Mouse (Mus musculus): ENCODE measurements at regions not wholly inside any gene's neighbourhood (a gene's known extent, or its start where the extent isn't known, plus 50 kb on each side); places are given as distances from the start of the nearest gene placed in this dataset.
A peak's percentile ranks its signal among the peaks of the same experiment; 100 is the strongest.

- Histone ChIP-seq H3K4me2 (ENCODE audit: low read length) (no peak overlapping the region), H3K9ac (replicated peaks; ENCODE audit: low read length) (no peak overlapping the region), H3K9me3 (ENCODE audit: control insufficient read depth, low read length) (no peaks in the 10 kb centered on the region), H3K4me3 (replicated peaks; ENCODE audit: low read depth, low read length) (no peak overlapping the region), H3K27ac (replicated peaks; ENCODE audit: low read depth, low read length) (no peak overlapping the region), H3K27me3 (ENCODE audit: control insufficient read depth, insufficient read depth, low read length) (no peaks in the 10 kb centered on the region), H3K36me3 (ENCODE audit: control insufficient read depth, insufficient read depth, low read length) (no peaks in the 10 kb centered on the region), H3K4me1 (ENCODE audit: control insufficient read depth, insufficient read depth, low read length) (no peaks in the 10 kb centered on the region)
- 89% methylated on average over 7 of the region's 7 CpGs for WGBS
- DNase-seq (no peak), ATAC-seq (ENCODE audit: low FRiP score, low TSS enrichment) (no peak)
Observed at GRCm38 (mm10) chr15:97590732-97591292, 114.8 kb downstream of the Rpap3 start.

- no peaks in the 10 kb centered on the region for H3K9me3 ChIP-seq (ENCODE audit: control insufficient read depth, low read length)
- H3K27ac ChIP-seq (replicated peaks; ENCODE audit: low read depth, low read length) = no peak overlapping the region
- no peak overlapping the region for H3K9ac ChIP-seq (replicated peaks; ENCODE audit: low read length)
- no peaks in the 10 kb centered on the region for H3K36me3 ChIP-seq (ENCODE audit: control insufficient read depth, insufficient read depth, low read length)
- no peak for DNase-seq
- H3K27me3 ChIP-seq (ENCODE audit: control insufficient read depth, insufficient read depth, low read length) = no peaks in the 10 kb centered on the region
- 89% methylated on average over 5 of the region's 5 CpGs for WGBS
- H3K4me1 ChIP-seq (ENCODE audit: control insufficient read depth, insufficient read depth, low read length) = no peaks in the 10 kb centered on the region
- ATAC-seq (ENCODE audit: low FRiP score, low TSS enrichment) = no peak
- H3K4me2 ChIP-seq (ENCODE audit: low read length) = no peak overlapping the region
- no peak overlapping the region for H3K4me3 ChIP-seq (replicated peaks; ENCODE audit: low read depth, low read length)
Observed at GRCm38 (mm10) chr15:97587571-97588205, 117.9 kb downstream of the Rpap3 start.

DNA sequence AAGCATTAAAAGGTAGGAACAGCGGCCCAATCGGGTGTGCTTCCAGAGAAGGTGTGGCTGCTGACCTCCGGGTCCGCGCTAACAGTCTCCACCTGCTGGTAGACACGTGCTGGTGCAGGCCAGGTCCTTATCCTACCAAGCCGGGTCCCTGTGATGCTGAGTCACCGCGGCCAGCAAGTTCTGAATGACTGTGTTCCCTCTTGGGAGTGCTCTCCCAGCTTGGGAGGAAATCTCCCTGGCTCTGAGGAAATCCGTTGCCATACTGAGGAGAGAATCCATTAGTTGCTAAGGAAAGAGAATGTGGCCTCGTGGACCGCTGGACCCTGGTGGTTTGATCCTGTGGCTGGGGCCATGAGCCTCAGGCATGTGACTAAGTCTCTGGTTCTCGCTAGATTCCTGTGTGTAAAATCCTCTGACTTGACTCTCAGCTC lies 123.9 kb downstream of the Rpap3 start:
- no peak for ATAC-seq (ENCODE audit: low FRiP score, low TSS enrichment)

DNA sequence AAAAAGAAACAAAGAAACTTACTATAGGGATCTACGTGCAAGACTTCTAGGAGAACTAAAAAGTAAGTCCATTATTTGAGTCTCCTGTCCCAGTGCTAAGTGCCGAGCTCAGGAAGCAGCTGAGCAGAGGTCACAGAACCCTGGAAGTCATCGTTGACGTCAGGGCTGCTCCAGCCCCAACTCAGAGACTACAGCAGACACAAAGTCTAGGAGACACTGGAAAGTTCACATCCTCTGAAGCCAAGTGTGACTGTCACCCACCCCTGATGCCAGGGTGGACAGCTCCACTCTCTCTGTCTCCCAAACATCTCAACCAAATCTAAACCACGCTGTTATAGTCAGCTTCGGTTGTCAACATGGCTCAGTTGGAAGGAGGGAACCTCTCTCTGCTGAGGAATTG lies 124.9 kb downstream of the Rpap3 start:
- H3K27ac ChIP-seq (replicated peaks; ENCODE audit: low read depth, low read length) = no peak overlapping the region
- H3K4me1 ChIP-seq (ENCODE audit: control insufficient read depth, insufficient read depth, low read length) = peaks cover 7% of the 10 kb centered on the region; the same call in 1 of the 2 replicates
- no peak overlapping the region for H3K4me3 ChIP-seq (replicated peaks; ENCODE audit: low read depth, low read length)
- no peak overlapping the region for H3K4me2 ChIP-seq (ENCODE audit: low read length)
- no peaks in the 10 kb centered on the region for H3K9me3 ChIP-seq (ENCODE audit: control insufficient read depth, low read length)
- no peak for ATAC-seq (ENCODE audit: low FRiP score, low TSS enrichment)
- WGBS = 77% methylated on average over 6 of the region's 6 CpGs
- no peaks in the 10 kb centered on the region for H3K36me3 ChIP-seq (ENCODE audit: control insufficient read depth, insufficient read depth, low read length)
- no peak for DNase-seq
- H3K9ac ChIP-seq (replicated peaks; ENCODE audit: low read length) = no peak overlapping the region
- no peaks in the 10 kb centered on the region for H3K27me3 ChIP-seq (ENCODE audit: control insufficient read depth, insufficient read depth, low read length)

More for the DNA sequence above, 123.9 kb downstream of the Rpap3 start:
- 24% methylated on average over 13 of the region's 13 CpGs for WGBS
- no peak overlapping the region for H3K9ac ChIP-seq (replicated peaks; ENCODE audit: low read length)
- H3K4me2 ChIP-seq (ENCODE audit: low read length) = no peak overlapping the region
- no peak overlapping the region for H3K4me3 ChIP-seq (replicated peaks; ENCODE audit: low read depth, low read length)
- no peaks in the 10 kb centered on the region for H3K36me3 ChIP-seq (ENCODE audit: control insufficient read depth, insufficient read depth, low read length)
- H3K27me3 ChIP-seq (ENCODE audit: control insufficient read depth, insufficient read depth, low read length) = no peaks in the 10 kb centered on the region
- DNase-seq = peak; percentile 77
- no peak overlapping the region for H3K27ac ChIP-seq (replicated peaks; ENCODE audit: low read depth, low read length)
- H3K9me3 ChIP-seq (ENCODE audit: control insufficient read depth, low read length) = no peaks in the 10 kb centered on the region
- peaks cover 7% of the 10 kb centered on the region; the same call in 1 of the 2 replicates for H3K4me1 ChIP-seq (ENCODE audit: control insufficient read depth, insufficient read depth, low read length)

DNA sequence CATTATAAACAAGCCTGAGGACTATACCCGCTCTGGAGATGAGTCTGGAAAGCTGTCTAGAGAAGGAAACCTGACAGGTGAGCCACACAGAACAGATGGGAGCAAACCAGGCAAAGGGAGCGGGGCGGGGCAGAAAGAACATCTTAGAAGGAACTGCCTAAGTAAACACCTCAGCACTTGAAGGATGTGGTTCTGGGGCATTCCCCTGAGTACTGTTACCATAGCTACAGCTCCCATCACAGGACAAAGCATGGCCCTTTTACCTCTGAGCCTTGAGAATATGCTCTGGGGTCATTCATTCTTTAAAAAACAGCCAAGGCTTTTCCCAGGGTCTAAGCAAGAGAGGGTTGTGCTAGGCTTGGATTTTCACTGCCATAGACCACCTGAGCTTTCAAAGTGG lies 127.6 kb downstream of the Rpap3 start:
- Histone ChIP-seq H3K4me2 (ENCODE audit: low read length) (no peak overlapping the region), H3K36me3 (ENCODE audit: control insufficient read depth, insufficient read depth, low read length) (no peaks in the 10 kb centered on the region), H3K4me3 (replicated peaks; ENCODE audit: low read depth, low read length) (no peak overlapping the region), H3K9me3 (ENCODE audit: control insufficient read depth, low read length) (no peaks in the 10 kb centered on the region), H3K27me3 (ENCODE audit: control insufficient read depth, insufficient read depth, low read length) (no peaks in the 10 kb centered on the region), H3K4me1 (ENCODE audit: control insufficient read depth, insufficient read depth, low read length) (peaks cover 7% of the 10 kb centered on the region; the same call in 1 of the 2 replicates), H3K27ac (replicated peaks; ENCODE audit: low read depth, low read length) (no peak overlapping the region), H3K9ac (replicated peaks; ENCODE audit: low read length) (no peak overlapping the region)
- ATAC-seq (ENCODE audit: low FRiP score, low TSS enrichment) (no peak), DNase-seq (no peak)
- WGBS = 93% methylated on average over 3 of the region's 3 CpGs

- Histone ChIP-seq H3K4me1 (ENCODE audit: control insufficient read depth, insufficient read depth, low read length) (peaks cover 7% of the 10 kb centered on the region; the same call in 1 of the 2 replicates), H3K4me3 (replicated peaks; ENCODE audit: low read depth, low read length) (no peak overlapping the region), H3K27ac (replicated peaks; ENCODE audit: low read depth, low read length) (no peak overlapping the region), H3K4me2 (ENCODE audit: low read length) (no peak overlapping the region), H3K9me3 (ENCODE audit: control insufficient read depth, low read length) (no peaks in the 10 kb centered on the region), H3K36me3 (ENCODE audit: control insufficient read depth, insufficient read depth, low read length) (no peaks in the 10 kb centered on the region), H3K27me3 (ENCODE audit: control insufficient read depth, insufficient read depth, low read length) (no peaks in the 10 kb centered on the region), H3K9ac (replicated peaks; ENCODE audit: low read length) (no peak overlapping the region)
- no peak for DNase-seq
- no peak for ATAC-seq (ENCODE audit: low FRiP score, low TSS enrichment)
- 85% methylated on average over 8 of the region's 8 CpGs for WGBS
Observed at GRCm38 (mm10) chr15:97577196-97577595, 128.4 kb downstream of the Rpap3 start.

GRCm38 (mm10) chr15:97572639-97573038 lies 133.0 kb downstream of the Rpap3 start:
- no peaks in the 10 kb centered on the region for H3K4me1 ChIP-seq (ENCODE audit: control insufficient read depth, insufficient read depth, low read length)
- H3K27me3 ChIP-seq (ENCODE audit: control insufficient read depth, insufficient read depth, low read length) = no peaks in the 10 kb centered on the region
- DNase-seq = no peak
- H3K27ac ChIP-seq (replicated peaks; ENCODE audit: low read depth, low read length) = no peak overlapping the region
- no peak overlapping the region for H3K4me2 ChIP-seq (ENCODE audit: low read length)
- no peak for ATAC-seq (ENCODE audit: low FRiP score, low TSS enrichment)
- no peaks in the 10 kb centered on the region for H3K9me3 ChIP-seq (ENCODE audit: control insufficient read depth, low read length)
- no peak overlapping the region for H3K4me3 ChIP-seq (replicated peaks; ENCODE audit: low read depth, low read length)
- H3K36me3 ChIP-seq (ENCODE audit: control insufficient read depth, insufficient read depth, low read length) = no peaks in the 10 kb centered on the region
- WGBS = 84% methylated on average over 8 of the region's 8 CpGs
- no peak overlapping the region for H3K9ac ChIP-seq (replicated peaks; ENCODE audit: low read length)

DNA sequence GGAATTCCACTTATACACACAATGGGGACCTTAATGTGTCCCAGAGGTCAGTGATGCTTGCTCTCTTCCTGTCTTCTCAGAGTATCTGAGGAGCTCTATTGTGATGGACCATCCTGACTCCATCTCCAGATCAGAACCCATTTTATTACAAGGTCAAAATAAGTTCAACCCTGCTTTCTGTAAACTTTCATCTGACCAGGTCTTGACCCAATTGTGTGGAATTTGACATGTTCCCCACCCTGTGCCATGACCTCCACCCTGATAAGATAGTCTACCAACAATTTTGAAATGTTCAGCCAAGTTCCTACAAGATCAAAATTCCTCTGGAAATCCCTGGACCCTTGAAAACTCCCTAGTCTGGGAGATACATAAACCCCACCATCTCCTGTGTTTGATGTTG lies 133.7 kb downstream of the Rpap3 start:
- Histone ChIP-seq H3K9ac (replicated peaks; ENCODE audit: low read length) (no peak overlapping the region), H3K27me3 (ENCODE audit: control insufficient read depth, insufficient read depth, low read length) (no peaks in the 10 kb centered on the region), H3K4me1 (ENCODE audit: control insufficient read depth, insufficient read depth, low read length) (no peaks in the 10 kb centered on the region), H3K4me3 (replicated peaks; ENCODE audit: low read depth, low read length) (no peak overlapping the region), H3K36me3 (ENCODE audit: control insufficient read depth, insufficient read depth, low read length) (no peaks in the 10 kb centered on the region), H3K4me2 (ENCODE audit: low read length) (no peak overlapping the region), H3K9me3 (ENCODE audit: control insufficient read depth, low read length) (no peaks in the 10 kb centered on the region), H3K27ac (replicated peaks; ENCODE audit: low read depth, low read length) (no peak overlapping the region)
- DNase-seq (no peak), ATAC-seq (ENCODE audit: low FRiP score, low TSS enrichment) (no peak)

DNA sequence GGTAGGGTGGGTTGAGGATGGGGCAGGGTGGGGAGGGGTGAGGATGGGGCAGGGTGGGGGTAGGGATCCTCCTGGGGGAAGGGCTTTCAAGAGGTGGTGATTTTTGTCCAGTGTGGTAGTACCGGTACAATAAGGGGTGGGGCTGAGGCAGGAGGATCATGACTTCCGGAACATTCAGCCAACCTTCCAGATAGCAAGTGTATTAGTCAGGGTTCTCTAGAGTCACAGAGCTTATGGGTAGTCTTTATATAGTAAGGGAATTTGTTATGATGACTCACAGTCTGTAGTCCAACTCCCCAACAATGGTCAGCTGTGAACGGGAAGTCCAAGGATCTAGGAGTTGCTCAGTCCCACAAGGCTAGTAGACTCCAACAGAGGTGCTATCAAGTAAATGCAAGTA lies 145.5 kb downstream of the Rpap3 start:
- no peak for ATAC-seq (ENCODE audit: low FRiP score, low TSS enrichment)
- Histone ChIP-seq H3K4me1 (ENCODE audit: control insufficient read depth, insufficient read depth, low read length) (no peaks in the 10 kb centered on the region), H3K4me3 (replicated peaks; ENCODE audit: low read depth, low read length) (no peak overlapping the region), H3K27me3 (ENCODE audit: control insufficient read depth, insufficient read depth, low read length) (no peaks in the 10 kb centered on the region), H3K36me3 (ENCODE audit: control insufficient read depth, insufficient read depth, low read length) (no peaks in the 10 kb centered on the region), H3K27ac (replicated peaks; ENCODE audit: low read depth, low read length) (no peak overlapping the region), H3K9me3 (ENCODE audit: control insufficient read depth, low read length) (peaks cover 18% of the 10 kb centered on the region), H3K9ac (replicated peaks; ENCODE audit: low read length) (no peak overlapping the region), H3K4me2 (ENCODE audit: low read length) (no peak overlapping the region)
- WGBS = 94% methylated on average over 3 of the region's 3 CpGs
- DNase-seq = no peak

Data from midbrain, embryonic 14.5 days (tissue).